Mouse (Mus musculus) layer of hippocampus, adult 9-10 months (tissue): ENCODE results near the gene Plcb2.

ENCODE experiments used
- DNase-seq: peaks from one replicate; pipeline ENCODE4 v3.0.0; 2022; ENCODE audit warnings: low spot score

The Plcb2 gene

DNA sequence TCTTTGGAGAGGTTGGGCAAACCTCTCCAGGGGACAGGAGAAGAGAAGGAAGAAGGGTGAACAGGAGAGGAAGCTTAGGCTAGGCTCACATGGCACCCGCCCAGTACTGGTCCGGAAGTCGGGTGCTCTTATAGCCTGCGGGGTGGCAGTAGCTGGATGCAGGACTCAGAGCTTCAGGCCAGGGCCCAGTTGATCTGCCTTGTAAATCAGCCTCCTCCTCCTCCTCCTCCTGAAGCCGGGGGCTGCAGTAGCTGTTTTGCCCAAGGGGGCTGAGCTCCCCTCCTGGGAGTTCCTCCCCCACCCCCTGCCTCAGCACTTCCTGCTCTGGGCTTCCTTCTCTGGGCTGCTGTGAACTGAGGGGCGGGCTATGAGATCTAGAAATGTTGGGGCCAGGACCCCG lies at the start of gene Plcb2:
Gene Plcb2, minus strand, starts transcription at position 102 of the 400 bp plus-strand sequence.
- DNase-seq = no peak

DNA sequence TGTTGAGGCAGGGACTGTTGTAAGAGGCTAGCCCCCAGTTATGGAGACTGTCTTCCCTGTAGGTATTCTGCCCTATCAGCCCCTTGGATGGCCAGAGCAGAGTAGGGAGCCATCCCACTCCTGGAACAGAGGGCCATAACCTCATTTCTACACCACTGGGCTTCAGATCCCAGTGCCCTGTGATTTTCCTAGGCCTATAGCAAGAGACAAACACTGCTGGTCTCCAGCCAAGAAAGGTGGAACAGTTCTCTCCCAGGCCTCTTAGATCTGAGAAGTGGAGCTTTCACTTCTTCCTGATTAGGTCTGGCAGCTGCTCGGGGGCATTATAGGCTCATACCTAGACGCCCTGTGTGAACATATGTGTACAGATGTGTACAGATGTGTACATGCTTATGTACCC lies 48.1 kb upstream of the Plcb2 start:
- DNase-seq = no peak

DNA sequence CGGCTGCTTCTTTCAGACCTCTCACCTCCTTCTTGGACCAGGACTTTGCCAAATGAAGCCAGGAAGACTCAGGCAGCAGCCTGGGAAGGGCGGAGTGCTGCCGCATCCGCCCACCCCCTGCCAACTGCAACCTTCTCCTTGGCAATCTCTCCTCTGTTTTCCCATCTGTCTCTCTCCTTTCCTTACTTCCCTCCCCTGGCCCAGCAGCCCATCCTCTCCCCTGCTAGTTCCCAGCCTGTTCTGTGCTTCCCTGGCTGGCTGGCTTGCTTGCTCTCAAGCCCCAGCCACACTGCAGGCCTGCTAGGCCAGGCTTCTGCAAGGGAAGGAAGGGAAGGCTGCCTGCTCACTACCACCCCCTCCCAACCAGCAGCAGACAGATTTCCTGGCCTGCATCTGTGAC lies 47.6 kb upstream of the Plcb2 start:
- DNase-seq = no peak

DNA sequence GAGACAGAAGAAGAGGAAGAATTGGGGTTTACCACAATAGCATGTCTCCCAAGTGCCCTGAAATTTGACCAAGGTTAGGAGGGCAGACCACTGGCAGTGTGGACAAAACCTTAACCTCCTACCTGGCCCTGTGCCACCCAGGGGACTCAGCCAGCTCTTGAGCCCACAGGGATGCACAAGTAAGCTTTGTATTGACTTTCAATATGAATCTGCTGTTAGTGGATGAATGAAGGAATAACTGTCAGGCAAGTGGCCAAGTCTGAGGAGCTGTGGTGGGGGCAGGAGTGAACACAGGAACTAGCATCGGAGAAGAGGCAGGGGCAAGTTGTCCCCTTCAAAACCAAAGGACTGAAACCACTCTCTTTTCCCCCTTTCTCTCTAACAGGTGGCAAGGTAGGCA lies 47.2 kb upstream of the Plcb2 start:
- DNase-seq = no peak

DNA sequence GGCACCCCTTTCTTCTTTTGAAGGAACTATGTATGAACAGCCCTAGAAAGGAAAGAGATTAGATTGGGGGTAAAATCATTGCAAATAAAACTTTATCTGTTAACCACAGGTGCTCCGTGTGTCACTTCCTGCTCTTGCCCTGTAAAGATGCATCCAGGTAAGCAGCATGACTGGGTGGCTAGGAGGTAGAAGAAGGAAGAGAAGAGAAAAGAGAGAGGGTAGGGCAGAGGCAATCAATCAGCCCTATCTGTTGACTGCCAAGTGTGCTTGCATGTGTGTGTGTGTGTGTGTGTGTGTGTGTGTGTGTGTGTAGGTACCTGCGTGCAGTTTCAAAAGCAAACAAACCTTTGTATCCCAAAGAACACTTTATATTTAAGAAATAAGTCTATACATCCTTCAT lies 46.3 kb upstream of the Plcb2 start:
- no peak for DNase-seq

DNA sequence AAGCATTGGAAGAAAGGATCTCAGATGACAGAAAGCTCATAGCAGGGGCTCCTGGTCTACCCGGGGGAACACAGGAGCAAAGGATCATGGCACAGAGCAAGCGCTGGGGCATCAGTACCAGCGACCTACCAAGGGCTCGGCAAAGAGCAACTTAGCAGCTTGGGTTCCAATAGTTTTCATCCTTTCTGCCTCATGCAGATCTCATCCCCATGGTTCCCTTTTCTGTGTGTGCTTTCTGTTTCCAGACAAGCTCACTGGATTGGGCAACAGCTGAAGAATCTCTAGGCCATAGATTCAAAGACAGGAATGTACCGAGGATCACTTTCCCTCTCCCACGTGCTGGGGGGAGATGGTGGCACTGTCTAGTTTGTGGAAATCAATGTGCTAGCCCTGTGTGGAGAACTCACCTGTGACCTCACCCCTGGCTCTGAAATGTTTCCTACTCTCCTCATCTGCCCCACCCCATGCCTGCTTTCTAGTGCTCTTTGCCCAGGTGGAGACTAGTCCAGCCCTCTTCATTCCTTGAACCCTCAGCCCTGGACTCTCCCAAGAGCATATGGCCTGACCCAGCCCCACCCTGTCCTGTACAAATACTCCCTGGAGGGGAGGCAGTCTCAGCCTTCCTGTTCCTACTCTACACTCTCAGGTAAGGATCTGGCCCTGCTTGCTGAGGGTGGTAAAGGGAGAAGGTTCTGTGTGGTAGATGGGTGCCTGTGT lies 44.1 kb upstream of the Plcb2 start, which contains the start of gene Phgr1:
Gene Phgr1, plus strand, starts transcription at position 612 of the 717 bp plus-strand sequence.
- DNase-seq = no peak

DNA sequence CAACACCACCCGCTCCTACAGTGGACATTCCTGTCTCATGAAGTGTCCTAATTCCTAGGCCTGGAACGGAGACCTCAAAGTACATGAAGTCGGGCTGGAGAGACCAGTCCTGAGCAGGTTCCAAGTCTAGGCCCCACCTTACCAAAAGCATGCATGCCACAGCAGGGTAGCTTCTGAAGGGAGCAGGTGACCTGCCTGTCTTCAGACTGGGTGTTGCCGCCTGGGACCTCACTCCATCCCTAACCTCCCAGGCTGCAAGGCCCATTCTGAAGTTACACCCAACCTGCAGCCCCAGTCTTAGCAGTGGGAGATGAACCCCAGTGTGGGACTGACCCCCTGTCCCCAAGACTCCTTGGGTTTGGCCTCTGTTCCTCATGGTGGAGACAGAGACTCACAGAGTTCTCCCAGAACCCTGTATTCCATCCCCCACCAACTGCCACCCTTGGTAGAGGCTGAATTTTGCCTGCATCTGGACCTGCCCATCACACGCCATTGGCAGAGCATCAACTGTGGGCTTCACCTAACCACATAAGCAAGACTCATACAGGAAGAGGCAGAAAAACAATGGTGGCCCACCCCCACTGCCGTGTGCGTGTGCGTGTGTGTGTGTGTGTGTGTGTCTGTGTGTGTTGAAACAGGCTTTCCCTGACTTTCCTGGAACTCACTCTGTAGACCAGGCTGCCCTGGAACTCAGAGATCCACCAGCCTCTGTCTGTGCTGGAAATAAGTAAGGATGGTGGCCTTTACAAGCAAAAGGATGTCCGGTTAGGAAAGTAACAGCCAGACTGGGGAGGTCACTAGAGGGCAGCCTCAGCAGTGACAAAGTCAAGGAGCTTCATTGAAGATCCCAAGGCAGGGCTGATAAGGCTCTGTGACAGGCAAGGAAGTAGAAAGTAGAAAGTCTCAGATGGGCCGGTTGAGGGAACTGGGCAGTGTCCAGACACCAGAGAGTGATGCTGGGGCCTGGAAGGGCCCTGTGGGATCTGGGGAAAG lies 38.1 kb upstream of the Plcb2 start:
- no peak for DNase-seq

DNA sequence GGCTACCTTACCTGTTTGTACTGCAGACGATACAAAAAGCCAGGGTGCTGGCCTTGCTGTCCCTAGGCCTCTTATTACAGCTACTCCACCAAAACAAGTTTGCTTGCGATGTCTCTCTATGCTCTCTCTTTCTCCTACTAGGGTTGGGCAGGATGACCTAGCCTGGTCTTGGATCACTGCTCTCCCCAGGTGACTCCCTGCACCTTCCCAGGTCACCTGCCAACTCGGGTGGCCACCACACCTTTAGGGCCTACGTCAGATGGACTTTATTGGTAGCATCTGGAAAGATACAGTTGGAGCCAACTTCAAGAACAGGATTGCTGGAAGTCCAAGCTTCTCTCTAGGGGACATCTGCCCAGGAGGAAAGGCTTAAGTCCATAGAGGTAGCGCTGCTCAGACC lies 36.6 kb upstream of the Plcb2 start:
- DNase-seq = no peak

DNA sequence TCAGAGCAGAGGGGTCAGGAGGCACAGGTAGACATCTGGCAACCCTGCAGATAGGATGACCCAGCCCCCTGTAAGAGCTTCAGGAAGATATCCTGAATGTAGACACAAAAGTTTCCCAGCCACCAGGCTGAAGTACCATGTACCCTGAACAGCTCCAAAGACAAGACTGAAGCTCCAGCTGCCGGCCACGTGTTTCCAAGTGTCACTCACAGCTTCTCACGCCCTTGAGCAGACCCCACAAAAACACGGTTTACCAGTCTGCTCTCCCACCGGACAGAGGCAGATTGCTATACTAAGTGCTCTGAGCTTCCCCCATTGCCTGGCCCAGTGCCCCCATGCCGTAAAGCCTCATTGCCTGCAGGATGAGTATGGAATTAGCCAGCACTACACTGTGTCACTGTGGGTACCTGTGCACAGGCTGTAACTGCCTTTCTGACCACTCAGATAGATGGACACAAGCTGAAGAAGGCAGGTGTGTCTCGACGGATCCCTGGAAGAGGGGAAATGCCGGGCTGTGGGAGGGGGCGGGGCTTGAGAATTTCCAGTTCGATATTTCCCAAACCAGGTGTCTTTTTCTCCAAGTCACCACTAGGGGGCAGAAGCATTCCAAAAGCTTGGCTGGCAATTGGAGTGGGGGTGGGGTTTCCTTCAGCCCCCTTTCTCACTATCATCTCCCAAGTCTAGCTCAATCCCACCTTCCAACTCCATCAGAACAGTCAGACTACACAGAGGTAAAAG lies 36.0 kb upstream of the Plcb2 start:
- no peak for DNase-seq

DNA sequence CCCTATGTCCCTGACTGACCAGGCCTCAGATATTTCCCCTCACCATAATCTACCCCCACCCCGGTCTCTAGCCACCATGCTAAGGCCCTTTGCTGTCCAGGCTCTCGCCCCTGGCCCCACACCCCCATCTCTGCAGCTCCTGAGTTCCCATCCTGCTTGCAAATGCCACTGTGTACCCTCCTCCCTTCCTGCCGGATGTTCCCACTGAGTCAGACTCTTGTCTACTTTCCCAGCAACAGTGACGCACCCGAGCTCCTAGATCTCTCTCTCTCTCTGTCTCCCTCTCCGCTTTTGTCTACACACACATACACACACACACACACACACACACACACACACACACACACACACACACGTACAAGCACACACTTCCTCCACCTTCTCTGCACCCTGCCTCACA lies 35.2 kb upstream of the Plcb2 start:
- no peak for DNase-seq

DNA sequence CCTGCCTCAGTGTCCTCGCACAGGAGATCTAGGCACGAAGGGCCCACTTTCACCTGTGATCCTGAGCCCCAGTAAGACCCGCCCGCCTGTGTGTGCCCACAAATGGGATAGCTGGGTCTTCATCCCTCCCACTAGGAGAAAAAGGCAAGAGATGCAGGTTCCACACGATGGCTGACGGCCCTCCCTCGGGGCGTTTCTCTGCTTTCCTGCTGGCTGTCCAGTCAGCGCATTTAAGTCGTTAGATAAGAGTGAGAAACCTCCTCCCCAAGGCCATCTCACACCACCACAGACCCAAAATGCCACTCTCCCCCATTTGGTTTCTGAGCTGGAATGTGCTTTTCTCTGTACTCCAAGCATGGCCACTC lies 34.5 kb upstream of the Plcb2 start:
- DNase-seq = no peak

DNA sequence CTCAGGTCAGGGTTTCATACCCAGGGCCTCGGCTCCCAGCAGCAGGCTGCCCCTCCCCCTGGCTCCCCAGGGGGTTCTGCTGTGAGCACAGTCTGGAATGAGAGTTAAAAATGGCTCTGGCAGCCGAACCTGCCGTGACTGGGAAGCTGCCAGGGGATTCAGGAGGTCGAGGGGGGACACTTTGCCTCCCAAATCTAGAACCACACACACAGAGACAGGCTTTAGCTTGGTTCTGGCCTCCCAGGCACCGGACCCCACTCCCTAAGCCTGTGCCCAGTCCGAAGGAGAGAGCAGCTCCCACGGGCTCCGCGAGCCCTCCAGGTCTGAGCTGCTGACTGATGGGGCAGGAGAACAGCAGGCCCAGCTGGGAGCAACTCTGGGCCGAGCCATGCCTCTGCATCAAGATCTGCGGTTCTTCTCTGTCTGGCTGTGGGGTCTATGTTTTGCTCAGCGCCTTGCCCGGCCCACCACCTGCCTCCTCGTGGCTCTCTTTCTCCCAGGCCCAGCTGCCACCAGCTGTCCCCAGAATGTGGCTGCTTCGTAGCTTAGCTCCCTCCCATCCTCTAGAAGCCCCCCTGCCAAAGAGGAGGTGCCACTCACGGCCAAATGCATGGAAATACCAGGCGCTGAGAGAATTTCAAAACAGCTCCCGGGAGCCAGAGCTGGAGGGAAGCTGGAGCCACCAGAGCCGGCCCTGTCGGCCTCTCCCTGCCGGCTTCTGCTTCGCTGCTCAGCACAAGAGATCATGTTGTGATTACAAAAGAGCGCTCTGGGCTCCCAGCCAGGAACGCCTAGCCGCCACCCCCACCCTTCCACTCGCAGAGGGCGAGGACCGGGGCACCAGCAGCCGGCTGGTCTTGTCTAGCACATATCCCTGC lies 33.9 kb upstream of the Plcb2 start, which contains the start of gene Ccdc9b:
Gene Ccdc9b, minus strand, starts transcription at position 756 of the 878 bp plus-strand sequence.
- no peak for DNase-seq

DNA sequence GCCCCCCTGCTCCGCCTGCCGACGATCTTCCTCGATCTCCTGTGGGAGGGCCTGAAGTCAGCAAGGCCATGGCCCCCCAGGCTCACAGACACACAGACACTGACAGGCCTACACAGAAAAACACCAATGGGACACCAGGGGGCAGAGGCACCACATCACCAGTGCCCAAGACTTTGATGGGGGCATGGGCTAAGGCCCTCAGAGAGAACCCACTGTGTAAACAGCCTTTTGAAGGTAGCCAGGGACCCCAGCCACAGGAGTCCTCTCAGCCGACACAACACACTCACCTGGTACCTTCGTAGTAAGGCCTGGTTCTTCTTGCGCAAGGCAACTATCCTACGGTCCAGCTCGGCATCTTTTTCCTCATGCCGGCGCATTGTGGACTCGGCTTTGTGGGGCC lies 33.1 kb upstream of the Plcb2 start:
- DNase-seq = no peak

DNA sequence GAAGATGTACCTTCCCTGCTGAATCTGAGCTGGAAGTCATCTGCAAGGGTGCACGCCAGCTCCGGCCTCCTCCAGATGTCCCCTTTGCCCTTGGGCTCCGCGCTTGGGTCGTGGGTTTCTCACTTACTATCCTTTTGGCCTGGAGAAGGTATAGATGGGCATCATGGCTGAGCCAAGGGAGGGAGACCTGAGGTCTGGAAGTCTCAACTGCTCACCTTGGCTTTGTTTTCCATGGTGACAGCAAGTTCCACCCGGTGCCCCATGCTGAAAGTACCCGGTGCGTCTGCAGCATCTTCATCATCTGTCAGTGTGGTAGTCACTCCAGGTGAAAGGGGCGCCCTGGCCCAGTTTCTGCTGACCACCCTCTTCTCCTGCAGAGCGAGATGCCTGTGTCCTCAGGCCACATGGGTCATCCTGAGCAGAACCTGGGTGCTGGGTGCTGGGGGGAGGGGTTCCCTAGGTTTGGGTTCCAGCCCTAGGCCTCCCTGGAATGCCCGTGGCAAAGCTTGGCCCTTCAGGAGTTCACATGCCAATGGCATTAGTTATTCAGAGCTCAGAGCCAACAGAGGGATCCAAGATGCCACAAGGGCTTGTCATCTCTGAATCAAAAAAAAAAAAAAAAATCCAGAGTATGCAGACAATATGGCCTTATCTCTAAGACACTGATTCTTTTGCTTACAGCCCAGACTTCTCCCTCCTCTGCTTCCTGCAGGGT lies 32.2 kb upstream of the Plcb2 start:
- no peak for DNase-seq

DNA sequence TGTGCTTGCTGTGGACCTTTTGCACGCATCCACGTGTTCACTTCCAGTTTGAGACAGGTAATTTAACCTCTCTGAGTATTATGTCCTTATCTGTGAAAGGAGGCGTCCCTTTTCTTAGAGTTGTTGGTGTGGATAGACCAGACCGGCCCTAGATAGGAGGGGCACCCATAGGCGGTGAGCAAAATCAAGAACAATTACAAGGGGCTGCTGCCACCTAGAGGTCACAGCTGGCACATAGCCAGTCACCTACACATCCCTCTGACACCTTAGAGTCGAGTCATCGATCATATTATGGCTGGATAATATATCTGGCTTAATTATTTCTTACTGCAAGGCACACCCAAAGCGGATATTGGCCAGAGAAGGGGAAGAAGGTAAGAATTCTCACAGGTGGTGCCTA lies 31.6 kb upstream of the Plcb2 start:
- no peak for DNase-seq

DNA sequence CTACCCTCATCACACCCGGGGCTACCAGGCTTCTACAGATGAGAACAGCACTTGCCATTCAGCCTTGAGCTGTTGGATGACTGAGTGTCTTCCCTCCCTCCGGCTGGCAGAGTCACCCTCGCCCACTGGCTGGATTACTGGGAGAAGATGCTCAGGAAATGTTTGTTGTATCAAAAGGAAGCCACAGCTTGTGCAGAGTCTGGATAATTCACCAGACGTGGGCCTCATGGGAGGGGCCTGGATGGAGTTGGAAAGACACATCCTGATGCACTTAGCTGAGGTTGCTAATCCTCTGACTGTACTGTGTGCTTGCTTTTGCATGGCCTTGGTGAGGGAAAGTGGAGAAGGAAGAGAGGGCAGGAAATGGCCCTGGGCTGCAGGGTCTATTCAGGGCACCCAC lies 27.9 kb upstream of the Plcb2 start:
- no peak for DNase-seq

DNA sequence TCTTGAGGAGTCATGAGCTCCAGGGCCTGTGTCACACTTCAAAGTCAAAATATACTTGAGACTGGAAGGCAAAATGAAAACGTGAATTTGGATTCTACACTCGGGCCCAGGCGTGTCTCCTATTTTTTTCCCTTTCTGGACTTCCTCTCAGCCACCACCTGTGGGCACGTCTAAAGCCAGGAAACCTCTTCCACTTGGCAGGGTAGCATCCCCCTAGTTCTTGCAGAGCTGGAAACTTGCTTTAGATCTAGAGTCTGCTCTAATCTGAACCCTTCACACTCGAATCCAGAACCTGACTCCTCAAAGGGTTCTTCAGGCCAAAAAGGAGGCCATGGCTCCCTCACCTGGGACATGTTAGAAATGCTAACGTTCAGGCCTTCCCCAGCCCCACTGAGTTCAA lies 27.2 kb upstream of the Plcb2 start:
- DNase-seq = no peak

DNA sequence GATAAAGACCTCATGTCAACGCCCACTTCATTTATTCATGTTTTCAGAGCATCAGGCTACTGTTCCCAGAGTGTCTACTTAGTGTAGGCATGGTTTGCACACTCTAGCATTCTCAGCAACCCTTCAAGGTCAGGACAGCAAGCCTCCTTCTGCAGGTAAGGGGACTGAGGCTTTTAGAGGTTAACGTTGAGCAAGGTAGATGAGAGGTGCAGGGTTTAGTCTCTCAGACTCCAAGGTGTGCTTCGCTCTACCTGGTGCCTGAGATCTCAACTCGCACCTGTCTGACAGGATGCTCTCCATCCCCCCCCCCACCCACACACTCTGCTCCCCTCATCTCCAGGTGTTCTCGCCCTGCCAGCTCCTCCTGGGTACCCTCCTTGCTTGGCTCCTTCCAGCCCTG lies 25.9 kb upstream of the Plcb2 start:
- no peak for DNase-seq

DNA sequence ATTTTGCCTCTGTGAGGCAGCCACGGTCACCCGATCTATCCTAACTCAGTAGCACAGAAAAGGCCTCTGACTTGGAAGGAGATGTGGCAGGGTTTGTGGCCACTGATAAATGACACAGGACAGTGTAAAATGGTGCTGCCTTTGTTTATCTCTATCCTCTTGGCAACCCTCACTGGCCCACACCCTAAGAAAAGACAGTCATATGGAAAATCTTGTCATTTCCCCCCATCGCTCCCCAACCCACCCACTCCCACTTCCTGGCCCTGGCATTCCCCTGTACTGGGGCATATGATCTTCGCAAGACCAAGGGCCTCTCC lies 24.5 kb upstream of the Plcb2 start:
- no peak for DNase-seq

DNA sequence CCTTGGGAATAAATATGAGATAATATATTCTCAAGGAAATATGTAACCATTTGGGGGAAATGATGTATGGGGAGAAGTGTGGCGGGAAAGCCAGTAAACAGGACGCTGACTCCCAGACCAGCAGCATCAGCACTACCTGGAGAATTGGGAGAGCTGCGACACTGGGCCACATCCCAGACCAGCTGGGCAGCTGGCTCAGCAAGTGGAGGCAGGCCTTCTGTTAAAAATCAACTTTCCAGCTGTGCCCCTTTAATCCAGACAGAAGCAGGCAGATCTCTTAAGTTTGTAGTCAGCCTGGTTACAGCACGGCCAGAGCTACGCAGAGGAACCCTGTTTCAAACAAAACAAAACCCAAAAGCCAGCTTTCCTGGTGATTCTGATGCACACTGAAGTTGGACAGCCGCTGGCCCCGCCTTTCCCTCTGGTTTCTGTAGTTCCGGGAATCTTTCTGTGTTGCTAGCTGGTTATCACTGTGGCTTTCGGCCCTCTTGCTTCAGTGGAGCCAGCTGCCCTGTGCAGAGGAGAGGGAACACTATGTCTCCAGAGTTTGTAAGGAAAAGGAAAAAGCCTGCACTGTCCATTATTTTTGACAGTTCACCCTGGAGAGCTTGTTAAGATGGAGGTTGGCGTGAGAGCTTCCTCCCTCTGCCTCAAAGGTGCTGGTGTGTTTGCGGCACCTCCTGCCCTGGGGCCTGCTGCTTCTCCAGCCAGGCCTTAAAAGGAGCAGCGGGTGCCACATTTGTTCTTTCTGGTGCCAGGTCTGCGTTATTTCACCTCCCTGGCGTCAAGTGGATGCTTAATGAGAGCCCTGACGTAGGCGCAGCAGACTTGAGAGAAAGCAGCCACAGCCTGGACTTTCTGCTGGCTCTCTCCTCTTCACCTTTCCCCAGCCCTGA lies 23.9 kb upstream of the Plcb2 start:
- no peak for DNase-seq
